Mouse (Mus musculus): ENCODE measurements around the gene Ctnnbl1. TPM values are rescaled to one million over a fixed set of nuclear protein-coding genes. Genes with fewer than 3 reads are reported as not detected.

Gene Ctnnbl1
- polyA plus RNA-seq, 1 experiment = 25.0 TPM

DNA sequence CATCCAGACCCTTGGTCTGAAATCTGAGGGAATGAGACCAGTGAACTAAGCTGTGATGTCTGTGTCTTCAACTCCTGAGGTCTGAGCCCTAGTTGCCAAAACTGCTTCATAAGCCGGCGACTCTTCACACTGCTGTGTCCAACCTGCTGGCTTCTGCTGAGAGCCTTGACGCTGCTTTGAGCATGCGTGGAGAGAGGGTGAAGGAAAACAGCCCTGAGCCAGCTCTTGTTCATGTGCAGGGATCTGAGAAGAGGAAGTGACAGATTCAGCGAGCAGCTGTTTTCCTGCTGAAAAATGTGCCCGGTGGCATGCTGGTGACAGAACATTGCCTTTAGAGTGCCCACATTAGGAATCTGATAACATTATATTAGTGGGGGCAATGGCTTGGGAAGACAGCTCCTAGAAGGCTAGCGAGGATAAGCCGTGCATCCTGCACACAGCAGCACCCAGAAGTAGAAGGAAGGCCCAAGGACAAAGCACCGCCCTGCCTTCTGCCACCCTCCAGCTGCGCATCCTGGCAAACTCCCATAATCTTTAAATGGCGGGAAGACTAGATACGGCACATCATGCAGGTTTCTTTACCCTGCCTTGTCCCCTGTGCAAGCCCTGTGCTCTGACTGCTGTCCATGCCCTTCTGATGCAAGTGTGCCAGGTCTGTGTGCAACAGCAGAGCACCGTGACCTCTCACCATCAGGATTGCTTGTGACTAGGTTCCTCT lies 101.2 kb downstream of the Ctnnbl1 start:
- Histone ChIP-seq H3K27ac (ENCODE audit: insufficient read depth, low read depth, low read length) (peak overlapping the region; percentile 57), H3K4me1 (ENCODE audit: control insufficient read depth, insufficient read depth, low read length) (peaks cover 52% of the 10 kb centered on the region), H3K4me3 (ENCODE audit: insufficient read depth, low read length) (no peak overlapping the region)
- no peak for TF ChIP-seq CTCF (IDR thresholded peaks at IDR 0.05; ENCODE audit: low read depth, low read length)
- TF ChIP-seq POLR2A (IDR thresholded peaks at IDR 0.05; ENCODE audit: borderline replicate concordance, low read depth, low read length) = no peak

DNA sequence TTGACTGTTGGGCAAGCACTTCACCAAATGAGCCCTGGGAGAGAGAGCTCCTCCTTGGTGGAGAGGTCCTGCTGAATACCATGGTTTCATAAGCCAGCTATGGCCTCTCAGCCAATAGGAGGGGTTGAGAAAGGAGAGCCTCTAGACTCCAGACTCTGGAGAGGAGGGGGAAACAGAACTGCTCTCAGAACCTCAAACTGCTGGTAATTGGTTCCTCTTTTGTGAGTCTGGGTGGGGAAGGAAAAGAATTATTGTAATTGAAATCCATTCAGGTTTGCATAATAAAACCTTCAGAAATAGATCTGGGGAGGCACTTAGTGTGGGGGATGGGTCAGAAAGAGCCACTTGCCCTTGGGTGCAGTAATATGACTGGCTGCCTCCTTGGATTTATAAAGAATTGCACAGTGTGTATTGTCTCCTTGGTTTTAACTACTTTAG lies 103.5 kb downstream of the Ctnnbl1 start:
- no peak for TF ChIP-seq CTCF (IDR thresholded peaks at IDR 0.05; ENCODE audit: low read depth, low read length)
- TF ChIP-seq POLR2A (IDR thresholded peaks at IDR 0.05; ENCODE audit: borderline replicate concordance, low read depth, low read length) = no peak
- Histone ChIP-seq H3K27ac (ENCODE audit: insufficient read depth, low read depth, low read length) (peak overlapping the region; percentile 62), H3K4me1 (ENCODE audit: control insufficient read depth, insufficient read depth, low read length) (peaks cover 52% of the 10 kb centered on the region), H3K4me3 (ENCODE audit: insufficient read depth, low read length) (no peak overlapping the region)

DNA sequence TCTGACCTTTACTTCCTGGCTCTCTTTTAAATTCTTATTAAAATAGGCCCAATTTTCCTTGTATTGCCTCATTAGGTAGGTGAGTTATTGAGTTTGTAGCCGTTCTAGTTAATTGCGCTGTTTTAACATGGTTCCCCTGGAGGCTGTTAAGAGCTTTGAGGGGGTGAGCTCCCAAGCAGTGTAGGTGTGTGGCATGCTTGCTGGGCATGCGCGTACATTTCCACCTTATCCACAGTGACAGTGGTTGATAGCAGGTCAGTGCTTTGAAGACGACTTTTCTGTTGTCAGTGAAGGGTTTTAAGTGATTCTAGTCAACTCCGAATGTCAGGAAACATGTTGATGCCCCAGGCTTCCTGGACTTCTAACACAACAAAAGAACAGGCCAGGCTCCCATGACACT lies 103.9 kb downstream of the Ctnnbl1 start:
- H3K4me1 ChIP-seq (ENCODE audit: control insufficient read depth, insufficient read depth, low read length) = peaks cover 52% of the 10 kb centered on the region
- TF ChIP-seq POLR2A (IDR thresholded peaks at IDR 0.05; ENCODE audit: borderline replicate concordance, low read depth, low read length) (no peak), CTCF (IDR thresholded peaks at IDR 0.05; ENCODE audit: low read depth, low read length) (no peak)
- H3K27ac ChIP-seq (ENCODE audit: insufficient read depth, low read depth, low read length) = no peak overlapping the region; the same call in 1 of the 2 replicates
- H3K4me3 ChIP-seq (ENCODE audit: insufficient read depth, low read length) = no peak overlapping the region

DNA sequence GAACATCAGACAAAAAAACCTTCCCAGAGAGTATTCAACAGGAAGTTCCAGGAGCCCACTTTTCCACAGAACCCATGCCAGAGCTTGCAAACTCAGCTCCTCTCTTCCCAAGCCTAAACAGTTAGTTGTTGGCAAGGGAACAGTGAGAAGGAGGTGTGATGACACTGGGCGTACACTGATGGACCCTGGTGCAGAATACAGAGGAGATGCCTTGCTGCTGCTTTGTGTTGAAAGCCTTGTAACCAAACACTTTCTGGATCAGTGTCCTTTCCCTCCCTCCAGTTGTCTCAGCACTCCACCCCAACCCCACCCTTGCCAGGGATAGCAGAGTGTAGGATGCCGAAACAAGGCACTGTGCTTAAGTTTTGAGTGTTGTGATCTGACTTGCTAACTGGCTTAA lies 107.5 kb downstream of the Ctnnbl1 start:
- TF ChIP-seq CTCF (IDR thresholded peaks at IDR 0.05; ENCODE audit: low read depth, low read length) (no peak), POLR2A (IDR thresholded peaks at IDR 0.05; ENCODE audit: borderline replicate concordance, low read depth, low read length) (no peak)
- no peak overlapping the region for H3K27ac ChIP-seq (ENCODE audit: insufficient read depth, low read depth, low read length)
- H3K4me1 ChIP-seq (ENCODE audit: control insufficient read depth, insufficient read depth, low read length) = peaks cover 19% of the 10 kb centered on the region
- no peak overlapping the region for H3K4me3 ChIP-seq (ENCODE audit: insufficient read depth, low read length)

DNA sequence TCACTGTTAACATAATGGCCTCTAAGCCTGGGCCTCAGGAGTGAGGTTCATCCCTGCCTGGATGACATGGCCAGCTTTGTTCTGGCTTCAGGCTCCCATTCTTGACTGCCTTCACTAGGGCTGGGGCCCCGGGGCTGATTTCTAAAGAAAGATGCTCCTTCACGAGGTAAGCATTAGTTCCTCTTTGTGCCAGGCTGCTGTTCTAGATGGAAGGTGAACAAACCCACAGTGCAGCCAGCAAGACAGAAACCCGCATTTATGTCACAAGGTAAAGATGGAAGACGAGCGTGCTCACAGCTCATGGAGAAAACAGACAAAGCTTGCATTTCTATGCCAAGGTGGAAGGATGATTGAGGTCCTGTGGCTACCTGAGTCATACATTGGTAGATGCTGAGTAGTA lies 108.6 kb downstream of the Ctnnbl1 start:
- Histone ChIP-seq H3K4me3 (ENCODE audit: insufficient read depth, low read length) (no peak overlapping the region), H3K27ac (ENCODE audit: insufficient read depth, low read depth, low read length) (no peak overlapping the region), H3K4me1 (ENCODE audit: control insufficient read depth, insufficient read depth, low read length) (peaks cover 18% of the 10 kb centered on the region)
- no peak for TF ChIP-seq CTCF (IDR thresholded peaks at IDR 0.05; ENCODE audit: low read depth, low read length)
- no peak for TF ChIP-seq POLR2A (IDR thresholded peaks at IDR 0.05; ENCODE audit: borderline replicate concordance, low read depth, low read length)

DNA sequence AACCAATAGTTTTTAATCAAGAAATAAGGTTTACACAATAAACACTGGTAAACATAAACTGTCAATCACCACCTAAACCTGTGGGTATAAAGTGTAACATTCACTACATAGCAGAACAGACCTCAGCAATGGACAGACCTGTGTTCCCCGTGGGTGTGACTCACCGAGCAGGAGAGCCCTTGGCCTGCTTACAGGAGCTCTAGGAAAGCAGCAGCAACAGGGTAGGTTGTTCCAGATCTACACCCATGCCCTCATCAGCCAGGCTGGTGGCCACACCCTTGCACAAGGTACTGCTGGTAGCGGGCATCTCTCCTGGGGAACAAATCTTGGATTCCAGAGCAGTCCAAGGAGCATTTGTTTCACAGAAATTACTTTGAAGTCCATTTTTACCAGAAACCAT lies 115.9 kb downstream of the Ctnnbl1 start:
- peaks cover 18% of the 10 kb centered on the region for H3K4me1 ChIP-seq (ENCODE audit: control insufficient read depth, insufficient read depth, low read length)
- TF ChIP-seq CTCF (IDR thresholded peaks at IDR 0.05; ENCODE audit: low read depth, low read length) (no peak), POLR2A (IDR thresholded peaks at IDR 0.05; ENCODE audit: borderline replicate concordance, low read depth, low read length) (no peak)
- no peak overlapping the region for H3K27ac ChIP-seq (ENCODE audit: insufficient read depth, low read depth, low read length)
- H3K4me3 ChIP-seq (ENCODE audit: insufficient read depth, low read length) = no peak overlapping the region

DNA sequence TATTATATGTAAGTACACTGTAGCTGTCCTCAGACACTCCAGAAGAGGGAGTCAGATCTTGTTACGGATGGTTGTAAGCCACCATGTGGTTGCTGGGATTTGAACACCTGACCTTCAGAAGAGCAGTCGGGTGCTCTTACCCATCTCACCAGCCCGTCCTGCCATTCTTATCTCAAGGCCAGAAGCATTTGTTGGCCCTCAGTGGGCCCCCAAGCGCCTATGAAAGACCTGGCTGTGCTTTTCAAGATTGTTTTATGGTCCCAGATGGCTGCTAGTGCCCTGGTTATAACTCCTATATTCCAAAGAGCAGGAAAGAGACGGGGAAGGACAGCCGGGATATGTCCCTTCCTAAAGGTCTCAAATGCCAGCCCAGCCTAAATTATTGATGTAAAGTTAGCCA lies 118.6 kb downstream of the Ctnnbl1 start:
- Histone ChIP-seq H3K4me1 (ENCODE audit: control insufficient read depth, insufficient read depth, low read length) (peaks cover 14% of the 10 kb centered on the region), H3K27ac (ENCODE audit: insufficient read depth, low read depth, low read length) (no peak overlapping the region), H3K4me3 (ENCODE audit: insufficient read depth, low read length) (no peak overlapping the region)
- no peak for TF ChIP-seq POLR2A (IDR thresholded peaks at IDR 0.05; ENCODE audit: borderline replicate concordance, low read depth, low read length)
- TF ChIP-seq CTCF (IDR thresholded peaks at IDR 0.05; ENCODE audit: low read depth, low read length) = no peak

DNA sequence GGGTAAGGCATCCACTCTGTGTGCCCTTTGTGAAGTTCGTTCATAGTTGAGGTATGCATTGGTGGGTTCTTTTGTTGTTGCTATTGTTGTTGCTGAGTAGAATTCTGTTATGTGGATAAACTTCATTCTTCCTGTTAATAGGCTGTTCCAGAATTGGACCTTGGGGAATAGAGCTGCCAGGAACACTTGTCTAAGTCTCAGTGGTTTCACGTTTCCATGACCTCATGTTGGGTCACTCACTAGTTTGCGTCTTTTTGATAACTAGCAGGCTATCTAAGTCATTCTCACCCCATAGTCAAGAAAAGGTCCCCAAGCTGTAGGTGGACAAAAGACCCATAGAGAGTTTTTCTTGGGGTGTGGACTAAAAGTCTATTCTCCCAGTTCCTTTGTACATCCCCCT lies 120.3 kb downstream of the Ctnnbl1 start:
- no peak overlapping the region for H3K27ac ChIP-seq (ENCODE audit: insufficient read depth, low read depth, low read length)
- no peak overlapping the region for H3K4me3 ChIP-seq (ENCODE audit: insufficient read depth, low read length)
- TF ChIP-seq POLR2A (IDR thresholded peaks at IDR 0.05; ENCODE audit: borderline replicate concordance, low read depth, low read length) (no peak), CTCF (IDR thresholded peaks at IDR 0.05; ENCODE audit: low read depth, low read length) (no peak)
- H3K4me1 ChIP-seq (ENCODE audit: control insufficient read depth, insufficient read depth, low read length) = peaks cover 14% of the 10 kb centered on the region

DNA sequence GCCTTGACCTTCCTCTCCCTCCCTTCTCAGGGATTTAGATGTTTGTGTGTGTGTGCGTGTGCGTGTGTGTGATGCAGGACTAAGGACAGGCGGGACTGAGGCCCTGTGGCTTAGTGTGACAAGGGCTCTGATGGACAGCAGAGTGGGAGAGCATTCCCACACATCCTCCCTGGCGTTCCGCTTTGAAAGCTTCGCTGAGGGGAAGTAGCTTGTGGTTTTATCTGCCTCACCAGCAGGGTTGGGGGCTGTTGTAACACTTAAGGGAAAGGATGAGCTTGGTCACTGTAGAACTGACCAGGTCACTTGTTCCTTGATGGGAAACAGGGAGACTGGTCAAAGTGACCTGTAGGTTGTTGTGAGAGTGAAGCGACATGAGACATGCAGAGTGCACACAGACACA lies 121.1 kb downstream of the Ctnnbl1 start:
- peaks cover 14% of the 10 kb centered on the region for H3K4me1 ChIP-seq (ENCODE audit: control insufficient read depth, insufficient read depth, low read length)
- no peak overlapping the region for H3K27ac ChIP-seq (ENCODE audit: insufficient read depth, low read depth, low read length)
- TF ChIP-seq POLR2A (IDR thresholded peaks at IDR 0.05; ENCODE audit: borderline replicate concordance, low read depth, low read length) (no peak), CTCF (IDR thresholded peaks at IDR 0.05; ENCODE audit: low read depth, low read length) (no peak)
- no peak overlapping the region for H3K4me3 ChIP-seq (ENCODE audit: insufficient read depth, low read length)

DNA sequence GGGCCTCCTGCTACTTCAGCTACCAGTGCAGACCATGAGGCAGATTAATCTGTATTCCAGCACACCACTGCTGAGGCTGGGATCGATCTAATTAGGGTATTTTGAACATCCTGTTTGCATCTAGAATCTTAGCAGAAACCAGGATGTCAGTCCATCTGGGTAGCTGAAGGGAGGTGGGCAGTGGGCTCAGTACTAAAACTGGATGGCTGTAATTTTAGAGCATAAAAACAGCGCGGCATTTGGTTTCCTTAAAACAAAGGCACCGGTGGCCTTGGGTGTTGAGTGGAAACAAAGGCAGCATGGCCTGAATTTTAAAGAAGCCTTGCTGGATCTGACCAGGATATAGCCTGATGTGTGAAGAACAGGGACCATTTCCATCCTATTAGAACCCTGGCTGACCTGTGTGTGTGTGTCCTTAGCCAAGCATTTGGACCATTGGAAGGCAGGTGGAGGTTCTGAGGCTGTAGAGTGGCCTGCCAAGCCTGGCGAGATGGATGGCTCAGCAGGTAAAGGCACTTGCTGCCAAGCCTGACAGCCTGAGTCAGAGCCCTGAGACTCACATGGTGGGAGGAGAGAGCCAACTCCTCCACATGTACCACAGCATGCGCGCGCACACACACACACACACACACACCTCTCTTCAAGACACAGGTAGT lies 122.0 kb downstream of the Ctnnbl1 start:
- TF ChIP-seq POLR2A (IDR thresholded peaks at IDR 0.05; ENCODE audit: borderline replicate concordance, low read depth, low read length) (no peak), CTCF (IDR thresholded peaks at IDR 0.05; ENCODE audit: low read depth, low read length) (no peak)
- Histone ChIP-seq H3K4me3 (ENCODE audit: insufficient read depth, low read length) (no peak overlapping the region), H3K4me1 (ENCODE audit: control insufficient read depth, insufficient read depth, low read length) (peaks cover 8% of the 10 kb centered on the region), H3K27ac (ENCODE audit: insufficient read depth, low read depth, low read length) (no peak overlapping the region)

Data from bone marrow macrophage, adult 2 months (primary cell).